Mouse (Mus musculus) midbrain, embryonic 15.5 days (tissue): ENCODE results near the gene Eva1a. TPM values are rescaled to one million over a fixed set of nuclear protein-coding genes. Genes with fewer than 3 reads are reported as not detected.

Source experiments
- ATAC-seq: fragments of 200-750 bp; cut with Nextera tagmentation; replicated peaks from 2 replicates; pipeline ENCODE4 v1.8.0; 2017; ENCODE audit warnings: moderate TSS enrichment
- H3K27ac ChIP-seq: fragments of 300-500 bp; sonication (generic); 2 replicates; pipeline ENCODE4 v1.5.1; 2015; ENCODE audit warnings: mild to moderate bottlenecking, inconsistent platforms
- H3K27me3 ChIP-seq: fragments of 300-500 bp; sonication (generic); replicated peaks from 2 replicates; pipeline ENCODE4 v1.6.1; 2015; ENCODE audit warnings: inconsistent platforms
- H3K36me3 ChIP-seq: fragments of 300-500 bp; sonication (generic); replicated peaks from 2 replicates; pipeline ENCODE4 v1.6.1; 2015; ENCODE audit warnings: inconsistent platforms
- H3K4me1 ChIP-seq: fragments of 300-500 bp; sonication (generic); 2 replicates; pipeline ENCODE4 v1.6.1; 2015; ENCODE audit warnings: inconsistent platforms
- H3K4me2 ChIP-seq: fragments of 300-500 bp; sonication (generic); 2 replicates; pipeline ENCODE4 v1.6.1; 2015; ENCODE audit warnings: inconsistent platforms, mild to moderate bottlenecking, moderate library complexity
- H3K4me3 ChIP-seq: fragments of 300-500 bp; sonication (generic); 2 replicates; pipeline ENCODE4 v1.5.1; 2015; ENCODE audit warnings: mild to moderate bottlenecking, inconsistent platforms
- H3K9ac ChIP-seq: fragments of 300-500 bp; sonication (generic); 2 replicates; pipeline ENCODE4 v1.6.1; 2015; ENCODE audit warnings: mild to moderate bottlenecking, inconsistent platforms
- H3K9me3 ChIP-seq: fragments of 300-500 bp; sonication (generic); 2 replicates; pipeline ENCODE4 v1.6.1; 2016; ENCODE audit warnings: inconsistent platforms
- WGBS: fragments of 180-500 bp; shearing (Covaris S2); methylation state at CpG from one replicate; pipeline ENCODE4 v1.1.7; 2015; ENCODE audit warnings: mixed read lengths; 5-methylcytosine and 5-hydroxymethylcytosine counted together
- polyA plus RNA-seq: library from polyadenylated mRNA; unstranded; fragments of >200 nt; fragmentation: Nextera tagmentation; extraction: Ambion mirVana; gene quantifications from 2 replicates; pipeline ENCODE4 v1.2.1, GENCODE M21; 2015

Gene Eva1a
- polyA plus RNA-seq, 1 experiment from 2014 or later: 0.77 TPM

- no peak overlapping the region for H3K4me2 ChIP-seq
- ATAC-seq: no peak
- no peak overlapping the region for H3K9ac ChIP-seq
- H3K27me3 ChIP-seq: no peaks in the 10 kb centered on the region
- H3K36me3 ChIP-seq: no peaks in the 10 kb centered on the region
- H3K27ac ChIP-seq: no peak overlapping the region
- no peaks in the 10 kb centered on the region for H3K4me1 ChIP-seq
- H3K4me3 ChIP-seq: no peak overlapping the region
- H3K9me3 ChIP-seq: no peaks in the 10 kb centered on the region
- 94% methylated on average over 3 of the region's 3 CpGs for WGBS
Measured at GRCm38 (mm10) chr6:82073567-82073966, 32.7 kb downstream of the Eva1a start.

GRCm38 (mm10) chr6:82076364-82076763, 35.5 kb downstream of the Eva1a start:
- WGBS: 60% methylated on average over 4 of the region's 4 CpGs
- H3K36me3 ChIP-seq: no peaks in the 10 kb centered on the region
- H3K27me3 ChIP-seq: no peaks in the 10 kb centered on the region
- ATAC-seq: no peak
- H3K4me3 ChIP-seq: no peak overlapping the region
- H3K4me1 ChIP-seq: no peaks in the 10 kb centered on the region
- no peak overlapping the region for H3K9ac ChIP-seq
- no peaks in the 10 kb centered on the region for H3K9me3 ChIP-seq
- no peak overlapping the region for H3K27ac ChIP-seq
- H3K4me2 ChIP-seq: no peak overlapping the region

- no peak overlapping the region for H3K27ac ChIP-seq
- ATAC-seq: no peak
- H3K9me3 ChIP-seq: no peaks in the 10 kb centered on the region
- WGBS: 96% methylated on average over 4 of the region's 4 CpGs
- H3K4me1 ChIP-seq: no peaks in the 10 kb centered on the region
- no peak overlapping the region for H3K4me3 ChIP-seq
- H3K36me3 ChIP-seq: no peaks in the 10 kb centered on the region
- H3K9ac ChIP-seq: no peak overlapping the region
- H3K4me2 ChIP-seq: no peak overlapping the region
- no peaks in the 10 kb centered on the region for H3K27me3 ChIP-seq
Measured at GRCm38 (mm10) chr6:82078875-82079274, 38.0 kb downstream of the Eva1a start.

GRCm38 (mm10) chr6:82083655-82084054, 42.8 kb downstream of the Eva1a start:
- no peaks in the 10 kb centered on the region for H3K4me1 ChIP-seq
- ATAC-seq: no peak
- no peak overlapping the region for H3K4me3 ChIP-seq
- H3K9me3 ChIP-seq: no peaks in the 10 kb centered on the region
- 74% methylated on average over 6 of the region's 6 CpGs for WGBS
- H3K9ac ChIP-seq: no peak overlapping the region
- H3K36me3 ChIP-seq: no peaks in the 10 kb centered on the region
- no peak overlapping the region for H3K4me2 ChIP-seq
- no peaks in the 10 kb centered on the region for H3K27me3 ChIP-seq
- no peak overlapping the region for H3K27ac ChIP-seq

- no peak for ATAC-seq
- H3K27ac ChIP-seq: no peak overlapping the region
- H3K9ac ChIP-seq: no peak overlapping the region
- no peaks in the 10 kb centered on the region for H3K36me3 ChIP-seq
- no peaks in the 10 kb centered on the region for H3K9me3 ChIP-seq
- no peak overlapping the region for H3K4me2 ChIP-seq
- 82% methylated on average over 3 of the region's 3 CpGs for WGBS
- no peak overlapping the region for H3K4me3 ChIP-seq
- H3K27me3 ChIP-seq: no peaks in the 10 kb centered on the region
- no peaks in the 10 kb centered on the region for H3K4me1 ChIP-seq
Measured at GRCm38 (mm10) chr6:82084235-82084634, 43.4 kb downstream of the Eva1a start.

GRCm38 (mm10) chr6:82085313-82085908, 44.6 kb downstream of the Eva1a start:
- Histone ChIP-seq H3K36me3 (no peaks in the 10 kb centered on the region), H3K9me3 (no peaks in the 10 kb centered on the region), H3K4me3 (no peak overlapping the region), H3K4me2 (no peak overlapping the region), H3K9ac (no peak overlapping the region), H3K27me3 (0 out of 2 replicates have a peak, but pooled peaks cover under 1% of the 10 kb centered on the region), H3K4me1 (no peaks in the 10 kb centered on the region), H3K27ac (no peak overlapping the region)
- ATAC-seq: no peak
- 91% methylated on average over 8 of the region's 8 CpGs for WGBS

GRCm38 (mm10) chr6:82088133-82088532, 47.3 kb downstream of the Eva1a start:
- no peak overlapping the region for H3K4me3 ChIP-seq
- no peaks in the 10 kb centered on the region for H3K36me3 ChIP-seq
- H3K4me1 ChIP-seq: peaks cover 8% of the 10 kb centered on the region; the same call in 1 of the 2 replicates
- no peak overlapping the region for H3K9ac ChIP-seq
- WGBS: 75% methylated on average over 4 of the region's 4 CpGs
- ATAC-seq: no peak
- H3K9me3 ChIP-seq: no peaks in the 10 kb centered on the region
- no peak overlapping the region for H3K27ac ChIP-seq
- 0 out of 2 replicates have a peak, but pooled peaks cover 6% of the 10 kb centered on the region for H3K27me3 ChIP-seq
- no peak overlapping the region for H3K4me2 ChIP-seq

GRCm38 (mm10) chr6:82091773-82092172, 50.9 kb downstream of the Eva1a start:
- peaks cover 8% of the 10 kb centered on the region; the same call in 1 of the 2 replicates for H3K4me1 ChIP-seq
- no peaks in the 10 kb centered on the region for H3K9me3 ChIP-seq
- H3K4me2 ChIP-seq: peak overlapping the region; percentile 68
- peak; percentile 60 for ATAC-seq
- WGBS: 2% methylated on average over 28 of the region's 28 CpGs
- H3K27ac ChIP-seq: no peak overlapping the region
- H3K4me3 ChIP-seq: peak overlapping the region; percentile 36
- H3K27me3 ChIP-seq: 0 out of 2 replicates have a peak, but pooled peaks cover 6% of the 10 kb centered on the region
- H3K9ac ChIP-seq: peak overlapping the region; percentile 32
- H3K36me3 ChIP-seq: no peaks in the 10 kb centered on the region

GRCm38 (mm10) chr6:82097705-82098104, 56.9 kb downstream of the Eva1a start:
- Histone ChIP-seq H3K4me1 (no peaks in the 10 kb centered on the region), H3K4me2 (no peak overlapping the region), H3K27ac (no peak overlapping the region), H3K4me3 (no peak overlapping the region), H3K9me3 (no peaks in the 10 kb centered on the region), H3K9ac (no peak overlapping the region), H3K27me3 (no peaks in the 10 kb centered on the region), H3K36me3 (no peaks in the 10 kb centered on the region)
- no peak for ATAC-seq
- WGBS: 94% methylated on average over 1 of the region's 1 CpGs

GRCm38 (mm10) chr6:82098456-82098855, 57.6 kb downstream of the Eva1a start:
- H3K27ac ChIP-seq: no peak overlapping the region
- 92% methylated on average over 1 of the region's 1 CpGs for WGBS
- H3K4me2 ChIP-seq: no peak overlapping the region
- H3K9ac ChIP-seq: no peak overlapping the region
- no peak overlapping the region for H3K4me3 ChIP-seq
- no peaks in the 10 kb centered on the region for H3K36me3 ChIP-seq
- no peaks in the 10 kb centered on the region for H3K9me3 ChIP-seq
- no peaks in the 10 kb centered on the region for H3K27me3 ChIP-seq
- ATAC-seq: no peak
- no peaks in the 10 kb centered on the region for H3K4me1 ChIP-seq

GRCm38 (mm10) chr6:82110473-82110872, 69.6 kb downstream of the Eva1a start:
- H3K36me3 ChIP-seq: no peaks in the 10 kb centered on the region
- H3K4me2 ChIP-seq: no peak overlapping the region
- H3K9ac ChIP-seq: no peak overlapping the region
- 78% methylated on average over 7 of the region's 7 CpGs for WGBS
- no peak for ATAC-seq
- H3K4me1 ChIP-seq: no peaks in the 10 kb centered on the region
- H3K27me3 ChIP-seq: no peaks in the 10 kb centered on the region
- no peak overlapping the region for H3K4me3 ChIP-seq
- H3K27ac ChIP-seq: no peak overlapping the region
- no peaks in the 10 kb centered on the region for H3K9me3 ChIP-seq

- Histone ChIP-seq H3K4me1 (no peaks in the 10 kb centered on the region), H3K9me3 (no peaks in the 10 kb centered on the region), H3K4me3 (no peak overlapping the region), H3K9ac (no peak overlapping the region), H3K36me3 (no peaks in the 10 kb centered on the region), H3K27me3 (no peaks in the 10 kb centered on the region), H3K4me2 (no peak overlapping the region), H3K27ac (no peak overlapping the region)
- no peak for ATAC-seq
- WGBS: 92% methylated on average over 1 of the region's 1 CpGs
Measured at GRCm38 (mm10) chr6:82111111-82111510, 70.3 kb downstream of the Eva1a start.

- H3K27me3 ChIP-seq: no peaks in the 10 kb centered on the region
- no peak for ATAC-seq
- no peaks in the 10 kb centered on the region for H3K4me1 ChIP-seq
- H3K4me3 ChIP-seq: no peak overlapping the region
- H3K4me2 ChIP-seq: no peak overlapping the region
- 83% methylated on average over 3 of the region's 3 CpGs for WGBS
- no peak overlapping the region for H3K9ac ChIP-seq
- H3K9me3 ChIP-seq: no peaks in the 10 kb centered on the region
- no peak overlapping the region for H3K27ac ChIP-seq
- H3K36me3 ChIP-seq: no peaks in the 10 kb centered on the region
Measured at GRCm38 (mm10) chr6:82111540-82111939, 70.7 kb downstream of the Eva1a start.
